Mouse (Mus musculus) left cerebral cortex, adult 11 months (tissue): ENCODE data around the gene Gpkow.

Experiments used
- DNase-seq: peaks from one replicate; pipeline ENCODE4 v3.0.0; 2022; ENCODE audit warnings: low spot score

Gpkow gene

DNA sequence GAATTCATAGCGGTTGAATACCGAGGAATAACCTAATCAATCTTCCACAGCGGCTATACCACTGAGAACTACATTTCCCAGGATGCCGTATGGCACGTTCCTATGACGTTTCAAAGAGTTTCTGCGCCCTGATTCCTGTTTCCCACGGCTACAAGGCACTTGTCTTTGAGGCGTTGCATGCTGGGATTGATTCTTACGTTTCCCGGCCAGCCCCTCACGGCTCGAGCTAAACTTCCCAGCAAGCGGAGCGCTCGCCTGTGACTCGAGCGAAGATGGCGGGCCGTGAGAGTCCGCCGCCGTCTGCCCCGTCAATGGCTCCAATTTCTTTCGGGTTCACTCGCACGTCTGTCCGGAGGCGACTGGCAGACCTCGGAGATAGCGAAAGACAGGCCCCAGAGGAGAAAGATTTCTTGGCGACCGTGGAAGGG, at the start of gene Gpkow:
Gene Gpkow (plus strand): TSS at position 178 of the 428 bp plus-strand sequence.
- DNase-seq = peak; percentile 79

DNA sequence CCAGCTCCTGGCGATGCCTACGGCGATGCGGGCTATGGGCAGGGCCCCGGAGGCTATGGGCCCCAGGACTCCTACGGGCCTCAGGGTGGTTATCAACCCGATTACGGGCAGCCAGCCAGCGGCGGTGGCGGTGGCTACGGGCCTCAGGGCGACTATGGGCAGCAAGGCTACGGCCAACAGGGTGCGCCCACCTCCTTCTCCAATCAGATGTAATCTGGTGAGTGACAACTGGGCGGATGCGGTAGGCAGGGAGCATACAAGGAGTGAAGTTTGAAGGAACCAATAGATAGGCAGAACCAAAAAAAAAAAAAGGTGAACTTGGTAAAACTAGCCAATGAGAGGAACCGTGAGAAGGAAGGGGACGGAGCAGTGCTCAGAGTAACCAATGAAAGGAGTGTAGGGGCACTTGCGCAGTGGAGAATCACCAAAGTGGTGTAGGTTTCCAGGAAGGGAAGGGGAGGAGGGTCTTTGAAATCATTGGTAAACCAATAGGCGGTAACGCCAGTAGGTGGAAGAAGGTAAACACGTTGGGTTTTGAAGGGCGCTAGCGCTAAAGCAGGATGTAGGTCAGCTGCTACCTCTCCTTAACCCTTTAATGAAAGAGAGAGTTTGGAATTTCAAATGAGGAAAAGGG, 48.1 kb upstream of the Gpkow start:
- peak; percentile 79 for DNase-seq

GRCm38 (mm10) chrX:7657221-7657639, 39.7 kb upstream of the Gpkow start, which contains the start of gene Prickle3:
Gene Prickle3, plus strand, starts transcription at chrX:7657260.
- no peak for DNase-seq

DNA sequence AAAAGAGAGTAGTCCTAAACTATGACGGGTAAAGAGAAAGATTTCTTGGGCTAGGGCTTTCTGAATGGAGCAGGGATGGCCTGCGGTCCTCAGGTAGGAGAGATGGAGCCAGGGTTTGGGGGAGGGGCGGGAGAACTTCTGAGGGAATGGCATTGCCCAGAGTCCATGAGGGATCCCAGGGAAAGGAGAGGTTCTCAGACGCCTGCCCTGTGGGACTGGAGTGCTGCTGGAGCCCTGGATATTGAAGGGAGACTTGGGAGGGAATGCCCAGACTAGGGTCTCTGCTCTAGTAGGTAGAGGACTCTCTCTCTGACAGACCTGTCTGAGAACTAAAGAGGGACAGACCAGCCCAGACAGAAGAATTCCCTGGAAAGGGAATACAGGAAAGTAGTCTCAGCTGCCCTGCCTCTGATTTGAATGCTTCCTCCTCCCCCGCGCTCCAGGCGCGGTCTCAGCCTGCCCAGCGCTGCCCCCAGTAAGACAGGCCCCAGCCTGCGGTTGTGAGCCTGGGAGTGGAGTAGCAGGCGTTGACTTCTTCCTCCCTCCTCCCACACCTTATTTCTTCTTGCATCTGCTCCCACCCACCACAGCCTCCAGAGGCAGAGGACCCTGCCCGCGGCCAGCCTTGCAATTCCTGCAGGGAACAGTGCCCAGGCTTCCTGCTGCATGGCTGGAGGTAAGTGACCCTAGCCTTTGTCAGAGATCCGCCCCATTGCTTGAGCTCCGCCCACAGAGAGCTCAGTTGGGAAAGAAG, 38.7 kb upstream of the Gpkow start:
- no peak for DNase-seq

GRCm38 (mm10) chrX:7658785-7659589, 37.9 kb upstream of the Gpkow start:
- DNase-seq = no peak

- no peak for DNase-seq
These were observed 35.8 kb upstream of the Gpkow start for GRCm38 (mm10) chrX:7661086-7661485.

DNA sequence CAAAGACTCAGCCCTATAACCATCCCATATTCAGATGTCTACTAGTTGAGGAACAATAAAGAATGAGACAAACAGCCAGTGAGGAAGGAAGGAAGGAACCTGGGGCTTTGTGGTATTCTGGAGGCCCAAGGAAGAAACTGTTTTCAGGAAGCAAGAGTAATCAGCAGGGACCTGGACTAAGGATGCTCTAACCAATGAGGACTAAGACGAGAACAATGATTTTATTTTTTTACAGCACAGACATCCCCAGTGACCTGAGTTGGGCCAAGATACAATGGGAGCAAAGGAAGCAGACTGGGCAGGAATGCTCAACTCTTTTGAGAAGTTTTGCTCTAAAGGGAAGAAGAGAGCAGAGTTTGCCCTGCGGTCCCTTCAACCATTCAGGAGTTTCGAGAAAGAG, 34.0 kb upstream of the Gpkow start:
- DNase-seq = no peak

DNA sequence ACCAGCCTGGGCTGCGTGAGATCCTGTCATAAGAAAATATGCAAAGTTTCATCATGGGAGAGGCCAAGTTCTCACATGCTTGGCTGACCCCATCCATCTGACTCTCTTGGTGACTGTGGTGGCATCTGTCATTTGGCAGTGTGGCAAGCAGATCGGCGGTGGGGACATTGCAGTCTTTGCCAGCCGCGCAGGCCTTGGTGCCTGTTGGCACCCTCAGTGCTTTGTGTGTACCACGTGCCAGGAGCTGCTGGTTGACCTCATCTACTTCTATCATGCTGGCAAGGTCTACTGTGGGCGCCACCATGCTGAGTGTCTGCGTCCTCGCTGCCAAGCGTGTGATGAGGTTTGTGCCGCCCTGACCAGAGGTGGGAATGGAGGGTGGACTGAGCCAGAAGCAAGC, 32.1 kb upstream of the Gpkow start:
- DNase-seq = no peak

DNA sequence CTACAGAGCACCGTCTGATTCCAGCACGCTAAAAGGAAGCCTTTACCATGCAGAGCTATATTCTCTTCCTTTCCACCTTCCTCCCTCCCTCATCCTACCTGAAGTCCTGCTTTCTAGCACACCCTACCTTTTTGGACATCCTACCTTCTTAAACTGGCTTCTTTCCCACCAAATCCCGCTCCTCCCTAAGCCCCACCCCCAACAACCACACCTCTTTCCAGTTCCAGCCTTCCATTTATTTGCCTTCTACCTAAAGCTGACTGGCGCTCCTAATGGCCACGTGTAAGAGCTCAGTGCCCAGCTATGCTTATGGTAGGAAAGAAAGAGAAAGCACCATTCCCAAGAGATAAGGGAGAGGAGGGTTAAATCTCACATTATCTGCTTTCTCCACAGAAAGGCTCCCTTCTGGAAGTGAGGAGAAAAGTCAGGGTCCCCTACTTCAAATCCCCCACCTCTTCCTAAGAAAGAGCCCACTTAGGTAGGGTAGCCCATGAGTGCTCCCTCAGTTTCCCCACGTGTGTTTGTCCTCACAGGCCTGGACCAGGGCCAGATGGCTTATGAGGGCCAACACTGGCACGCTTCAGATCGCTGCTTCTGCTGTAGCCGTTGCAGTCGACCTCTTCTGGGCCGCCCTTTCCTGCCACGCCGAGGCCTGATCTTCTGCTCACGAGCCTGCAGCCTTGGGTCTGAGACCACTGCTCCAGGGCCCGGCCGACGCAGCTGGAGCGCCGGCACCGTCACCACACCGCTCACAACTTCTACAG, 31.0 kb upstream of the Gpkow start:
- no peak for DNase-seq

- no peak for DNase-seq
These were observed 26.5 kb upstream of the Gpkow start for GRCm38 (mm10) chrX:7670390-7670881.

DNA sequence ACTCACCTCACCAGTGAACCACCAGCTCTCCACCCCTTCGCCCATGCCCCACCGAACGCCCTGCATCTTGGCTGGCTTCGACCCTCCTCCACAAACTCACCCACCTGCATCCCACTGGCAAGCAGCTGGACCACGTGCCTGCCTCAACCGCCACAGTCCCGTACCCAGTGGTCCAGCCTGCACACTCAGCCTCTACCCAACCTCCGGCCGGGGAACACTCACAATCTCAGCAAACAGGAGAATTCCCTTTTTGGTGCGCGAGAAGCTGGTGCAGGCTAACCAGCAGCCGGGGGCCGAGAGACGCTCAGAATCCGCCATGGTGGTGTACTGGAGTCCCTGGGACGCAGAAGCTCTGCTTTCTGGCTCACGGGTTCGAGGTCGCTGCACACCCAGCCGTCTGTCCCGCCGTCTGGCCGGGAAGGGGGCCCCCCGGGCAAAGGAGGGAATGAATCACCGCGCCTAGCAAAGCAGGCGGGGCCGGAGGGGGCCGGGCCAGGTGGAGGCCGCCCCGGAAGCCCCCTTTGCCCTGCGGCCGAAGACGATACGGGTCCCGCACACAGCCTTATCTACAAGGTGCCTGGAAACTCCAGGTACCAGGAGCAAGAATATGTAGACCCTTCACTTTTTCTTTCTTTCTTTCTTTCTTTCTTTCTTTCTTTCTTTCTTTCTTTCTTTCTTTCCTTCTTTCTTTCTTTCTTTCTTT, 25.9 kb upstream of the Gpkow start, which contains the start of gene Plp2:
Gene Plp2 (minus strand): TSS at position 470 of the 703 bp plus-strand sequence.
- DNase-seq = no peak

GRCm38 (mm10) chrX:7672739-7673138, 24.2 kb upstream of the Gpkow start:
- DNase-seq = no peak

DNA sequence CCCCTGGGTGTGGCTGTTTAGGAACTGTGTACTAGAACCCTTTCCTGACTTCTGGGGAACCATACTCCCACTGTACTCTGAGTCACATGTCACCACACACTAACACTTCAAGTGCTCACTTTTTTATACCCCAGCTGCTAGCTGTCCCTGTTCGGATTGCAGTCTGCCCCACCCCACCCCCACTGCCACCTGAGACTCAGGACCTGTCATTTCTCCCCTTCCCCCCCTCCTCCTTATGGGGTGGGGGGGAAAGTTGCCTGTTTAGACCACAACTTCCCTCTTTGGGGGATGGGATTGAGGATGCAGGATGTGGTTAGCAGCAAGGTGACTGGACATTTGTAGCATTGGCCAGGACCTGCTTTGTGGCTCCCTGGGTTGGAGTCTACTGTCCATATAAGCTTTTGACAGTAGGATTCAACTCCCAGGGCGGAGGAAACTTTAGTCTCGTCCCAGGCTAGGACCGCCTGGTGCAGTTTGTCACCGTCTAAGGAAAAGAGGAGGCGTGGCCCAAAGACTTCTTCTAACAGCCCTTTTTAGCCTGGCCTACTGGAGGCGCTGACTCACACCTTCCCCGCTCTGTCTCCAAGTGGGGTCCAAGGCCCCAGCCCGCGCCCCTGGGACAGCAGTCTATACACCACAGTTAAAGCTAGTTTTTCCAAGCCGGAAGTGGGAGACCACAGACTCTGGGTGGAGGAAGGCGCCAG, 23.2 kb upstream of the Gpkow start:
- no peak for DNase-seq

- no peak for DNase-seq
These were observed 22.5 kb upstream of the Gpkow start for GRCm38 (mm10) chrX:7674284-7675000.

DNA sequence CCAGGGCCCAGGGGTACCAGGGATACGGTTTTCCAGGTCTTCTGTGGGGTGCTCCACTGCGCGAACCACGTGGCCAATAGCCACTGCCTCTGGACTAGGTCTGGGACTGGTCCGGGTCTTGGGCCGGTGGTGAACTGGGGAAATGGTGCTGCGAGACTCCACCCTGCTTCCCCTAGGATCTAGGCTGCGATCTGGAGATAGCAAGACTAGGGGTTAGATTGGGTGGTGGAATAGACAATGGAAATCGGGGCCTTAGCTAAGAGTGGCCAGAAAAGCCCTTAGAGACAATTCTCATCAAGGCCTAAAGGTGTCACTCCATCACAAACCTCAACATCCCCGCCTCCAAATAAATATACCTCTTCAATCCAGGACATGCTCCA, 21.9 kb upstream of the Gpkow start:
- no peak for DNase-seq

DNA sequence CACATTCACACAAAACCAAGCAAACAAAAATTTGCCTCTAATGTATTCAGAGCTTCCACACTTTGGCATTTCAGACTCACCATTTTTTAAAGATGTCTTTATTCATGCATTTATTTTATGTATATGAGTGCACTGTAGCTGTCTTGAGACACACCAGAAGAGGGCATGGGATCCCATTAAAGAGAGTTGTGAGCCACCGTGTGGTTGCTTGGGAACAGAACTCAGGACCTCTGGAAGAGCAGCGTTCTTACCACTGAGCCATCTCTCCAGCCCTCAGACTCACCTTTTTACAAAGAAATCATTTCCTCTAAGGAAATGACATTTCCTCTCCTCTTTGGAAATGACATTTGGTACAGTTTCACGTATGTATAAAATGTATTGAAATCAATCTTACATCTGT, 17.9 kb upstream of the Gpkow start:
- DNase-seq = no peak

DNA sequence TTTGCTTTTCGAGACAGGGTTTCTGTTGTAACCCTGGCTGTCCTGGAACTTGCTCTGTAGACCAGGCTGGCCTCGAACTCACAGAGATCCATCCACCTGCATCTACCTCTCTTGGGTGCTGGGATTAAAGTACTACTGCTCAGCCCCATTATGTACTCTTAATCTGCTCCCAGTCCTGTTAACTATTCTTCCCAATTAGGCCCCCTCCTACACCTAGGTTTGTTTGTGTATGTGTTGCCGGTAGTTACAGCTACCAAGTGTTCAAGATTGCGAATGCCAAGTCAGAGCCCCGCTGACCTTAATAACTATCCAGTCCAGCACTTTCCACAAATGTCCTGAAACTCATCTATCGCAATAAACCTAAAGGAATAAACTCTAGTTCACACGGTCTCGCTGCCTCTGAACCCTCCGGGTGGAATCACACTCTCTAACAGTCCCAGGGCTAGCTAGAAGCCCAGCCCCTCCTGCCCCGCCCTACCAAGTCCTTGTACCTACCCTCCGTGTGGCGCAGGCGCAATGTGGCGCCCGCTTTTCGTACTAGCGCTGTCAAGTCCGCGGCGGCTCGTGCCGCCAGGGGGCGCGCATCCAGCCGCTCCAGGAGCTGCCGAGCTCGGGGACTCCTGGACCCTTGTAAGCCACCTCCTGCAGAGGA, 17.4 kb upstream of the Gpkow start:
- DNase-seq = peak; percentile 76

DNA sequence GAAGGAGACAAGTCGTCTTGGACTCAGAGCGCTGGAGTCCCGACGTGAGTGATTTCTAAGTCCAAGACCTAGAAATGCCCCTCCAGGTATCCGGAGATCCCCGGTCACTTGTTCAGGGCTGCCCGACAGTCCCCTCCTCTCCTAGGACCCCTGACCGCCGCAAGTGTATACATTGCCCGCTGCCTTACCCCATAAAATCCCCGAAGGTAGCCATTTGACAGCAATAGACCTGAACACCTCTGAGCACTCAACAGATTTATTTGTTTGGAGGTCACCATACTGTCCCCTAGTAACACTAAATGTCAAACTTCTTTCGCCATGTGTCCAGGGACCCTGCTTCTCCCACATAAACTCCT, 16.9 kb upstream of the Gpkow start:
- no peak for DNase-seq

DNA sequence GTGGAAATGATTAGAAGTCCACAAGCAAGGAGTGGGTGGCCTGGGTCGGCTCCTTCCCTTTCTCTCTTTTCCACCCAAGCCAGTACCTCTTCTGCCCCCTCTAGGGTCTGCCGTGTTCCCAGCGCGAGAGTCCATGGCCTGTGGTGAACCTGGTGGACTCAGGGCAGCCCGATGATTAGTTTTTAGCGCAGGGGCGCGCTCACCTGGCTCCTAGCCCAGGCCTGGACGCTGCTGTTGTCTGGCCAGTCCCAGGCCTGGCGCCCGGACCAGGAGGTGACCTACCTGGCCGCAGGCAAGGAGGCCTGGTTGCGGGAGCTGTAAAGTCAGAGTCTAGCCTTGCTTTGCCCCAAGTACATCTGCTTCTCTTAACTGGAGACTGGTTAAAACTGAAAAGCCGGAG, 16.1 kb upstream of the Gpkow start, which contains the start of gene Magix:
Gene Magix (minus strand): TSS at position 388 of the 400 bp plus-strand sequence.
- DNase-seq = no peak
